Mouse (Mus musculus) liver, embryonic 13.5 days (tissue): ENCODE measurements around the gene Apol9a. TPM values are rescaled to one million over a fixed set of nuclear protein-coding genes. Genes with fewer than 3 reads are reported as not detected.
"Not testable (repeated sequence)": the region's sequence is repeated elsewhere in the genome, so short reads cannot be mapped to it uniquely, and the experiment has no call there.

ENCODE experiments used
- ATAC-seq: fragments of 200-750 bp; cut with Nextera tagmentation; 2 replicates; pipeline ENCODE4 v1.8.0; 2017; ENCODE audit warnings: low read depth, mild to moderate bottlenecking, moderate number of reproducible peaks, moderate library complexity
- DNase-seq: peaks from one replicate; pipeline ENCODE4 v3.0.0; 2022
- H3K27ac ChIP-seq: fragments of 300-500 bp; sonication (generic); 2 replicates; pipeline ENCODE4 v1.5.1; 2015; ENCODE audit warnings: moderate library complexity, mild to moderate bottlenecking, inconsistent platforms
- H3K27me3 ChIP-seq: fragments of 300-500 bp; sonication (generic); 2 replicates; pipeline ENCODE4 v1.6.1; 2015; ENCODE audit warnings: mild to moderate bottlenecking, inconsistent platforms
- H3K36me3 ChIP-seq: fragments of 300-500 bp; sonication (generic); 2 replicates; pipeline ENCODE4 v1.6.1; 2015; ENCODE audit warnings: mild to moderate bottlenecking, inconsistent platforms
- H3K4me1 ChIP-seq: fragments of 300-500 bp; sonication (generic); replicated peaks from 2 replicates; pipeline ENCODE4 v1.6.1; 2015; ENCODE audit warnings: inconsistent platforms
- H3K4me2 ChIP-seq: fragments of 300-500 bp; sonication (generic); 2 replicates; pipeline ENCODE4 v1.6.1; 2015; ENCODE audit warnings: inconsistent platforms, mild to moderate bottlenecking, moderate library complexity
- H3K4me3 ChIP-seq: fragments of 300-500 bp; sonication (generic); replicated peaks from 2 replicates; pipeline ENCODE4 v1.5.1; 2015; ENCODE audit warnings: mild to moderate bottlenecking, inconsistent platforms
- H3K9ac ChIP-seq: fragments of 300-500 bp; sonication (generic); 2 replicates; pipeline ENCODE4 v1.6.1; 2015; ENCODE audit warnings: mild to moderate bottlenecking, inconsistent platforms
- H3K9me3 ChIP-seq: fragments of 300-500 bp; sonication (generic); replicated peaks from 2 replicates; pipeline ENCODE4 v1.6.1; 2016; ENCODE audit warnings: inconsistent platforms
- WGBS: fragments of 180-500 bp; shearing (Covaris S2); methylation state at CpG from one replicate; pipeline ENCODE4 v1.1.7; 2015; ENCODE audit not compliant: insufficient replicate concordance; 5-methylcytosine and 5-hydroxymethylcytosine counted together
- polyA plus RNA-seq: library from polyadenylated mRNA; unstranded; fragments of >200 nt; fragmentation: Nextera tagmentation; extraction: Ambion mirVana; gene quantifications from 2 replicates; pipeline ENCODE4 v1.2.1, GENCODE M21; 2015

Apol9a gene
- polyA plus RNA-seq, result 0.06 TPM in 2 replicates

DNA sequence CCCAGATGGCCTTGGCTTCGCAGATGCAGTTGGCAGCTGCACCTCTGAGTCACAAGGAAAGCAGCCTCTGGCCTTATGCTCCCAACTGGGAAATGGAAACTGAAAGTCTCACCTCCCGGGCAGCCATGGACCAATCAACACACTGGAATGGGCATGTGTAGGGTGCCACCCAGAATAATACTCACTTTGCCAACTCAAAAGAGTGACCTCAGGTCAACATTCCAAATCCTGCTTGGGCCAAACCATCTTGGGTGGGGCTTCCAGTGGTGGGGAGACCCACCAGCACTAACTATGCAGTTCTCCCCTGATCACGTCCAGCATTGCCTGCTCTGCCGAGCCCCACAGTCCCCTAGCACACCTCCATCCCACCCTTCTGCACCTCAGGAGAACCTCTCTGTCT, at the start of gene Apol9a:
Apol9a (minus strand) TSS at position 101 of the 400 bp plus-strand sequence.
- H3K27ac ChIP-seq, H3K9ac ChIP-seq, H3K27me3 ChIP-seq, DNase-seq, H3K36me3 ChIP-seq, H3K9me3 ChIP-seq, ATAC-seq, H3K4me2 ChIP-seq, H3K4me3 ChIP-seq, H3K4me1 ChIP-seq: not testable (repeated sequence)
- WGBS, result 83% methylated on average over 2 of the region's 4 CpGs

DNA sequence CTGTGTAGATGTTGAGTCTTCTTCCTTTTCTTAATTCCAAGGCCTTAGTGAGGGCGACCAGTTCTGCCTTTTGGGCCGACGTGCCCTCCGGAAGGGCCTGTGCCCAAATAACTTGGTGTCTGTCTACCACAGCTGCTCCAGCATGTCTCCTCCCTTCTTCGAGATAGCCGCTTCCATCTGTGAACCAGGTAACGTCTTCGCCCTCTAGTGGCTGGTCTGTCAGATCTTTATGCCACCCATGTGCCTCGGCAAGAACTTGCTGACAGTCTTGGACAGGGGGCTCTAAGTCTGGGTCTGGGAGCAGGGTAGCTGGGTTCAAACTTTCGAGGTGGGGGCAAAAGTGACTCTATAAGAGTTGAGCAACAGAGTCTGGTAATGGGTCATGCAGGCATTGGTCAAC, 39.0 kb upstream of the Apol9a start:
- not testable (repeated sequence) for H3K9ac ChIP-seq, ATAC-seq, H3K4me3 ChIP-seq, H3K36me3 ChIP-seq, H3K27me3 ChIP-seq, DNase-seq, H3K27ac ChIP-seq, H3K9me3 ChIP-seq, H3K4me1 ChIP-seq, H3K4me2 ChIP-seq
- 42% methylated on average over 10 of the region's 10 CpGs for WGBS

DNA sequence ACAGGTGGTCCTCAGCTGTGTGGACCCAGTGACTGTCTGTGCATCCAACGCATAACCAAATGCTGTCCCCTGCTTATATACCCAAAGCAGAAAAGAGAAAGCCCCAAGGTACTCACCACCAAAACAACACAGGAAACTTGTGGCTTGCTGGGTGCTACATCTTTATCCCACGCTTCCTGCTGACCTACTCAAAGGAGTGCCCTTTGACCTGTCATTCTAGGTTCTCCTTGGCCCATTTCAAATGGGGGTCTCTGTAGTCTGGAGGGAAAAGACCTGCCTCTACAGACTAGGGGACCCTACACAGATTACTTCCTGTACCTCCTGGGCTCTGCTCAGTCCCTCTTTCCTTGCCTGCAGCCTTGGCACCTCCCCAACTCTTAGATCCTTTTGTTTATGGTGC, 36.5 kb upstream of the Apol9a start, which contains the start of gene Apol7b:
Apol7b (minus strand) TSS at position 101 of the 400 bp plus-strand sequence.
- not testable (repeated sequence) for ATAC-seq, H3K36me3 ChIP-seq, H3K9me3 ChIP-seq, H3K4me3 ChIP-seq, H3K4me1 ChIP-seq, DNase-seq, H3K27me3 ChIP-seq, H3K27ac ChIP-seq, H3K4me2 ChIP-seq, H3K9ac ChIP-seq
- WGBS, result 33% methylated on average over 2 of the region's 2 CpGs

DNA sequence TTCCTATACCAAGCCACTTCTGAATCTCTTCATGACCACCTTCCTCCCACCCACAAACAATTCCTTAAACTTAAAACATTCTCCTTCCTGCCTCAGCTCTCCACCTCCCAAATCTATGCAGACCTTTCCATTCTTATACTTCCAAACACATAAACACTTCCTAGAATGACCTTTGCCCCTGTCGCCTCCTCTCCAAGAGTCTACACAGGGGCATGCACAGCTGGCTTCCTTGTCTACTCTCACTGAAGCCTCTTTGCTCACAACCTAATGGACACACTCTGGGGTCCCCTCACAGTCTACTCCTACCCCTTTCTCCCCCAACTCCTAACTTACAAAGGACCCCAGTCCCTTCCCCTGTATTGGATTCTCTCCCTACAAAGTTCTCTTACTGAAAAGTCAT, 34.7 kb upstream of the Apol9a start:
- WGBS, result 67% methylated on average over 1 of the region's 1 CpGs
- not testable (repeated sequence) for H3K27ac ChIP-seq, H3K9me3 ChIP-seq, H3K9ac ChIP-seq, H3K4me2 ChIP-seq, H3K36me3 ChIP-seq, H3K27me3 ChIP-seq, DNase-seq, H3K4me3 ChIP-seq, ATAC-seq, H3K4me1 ChIP-seq

DNA sequence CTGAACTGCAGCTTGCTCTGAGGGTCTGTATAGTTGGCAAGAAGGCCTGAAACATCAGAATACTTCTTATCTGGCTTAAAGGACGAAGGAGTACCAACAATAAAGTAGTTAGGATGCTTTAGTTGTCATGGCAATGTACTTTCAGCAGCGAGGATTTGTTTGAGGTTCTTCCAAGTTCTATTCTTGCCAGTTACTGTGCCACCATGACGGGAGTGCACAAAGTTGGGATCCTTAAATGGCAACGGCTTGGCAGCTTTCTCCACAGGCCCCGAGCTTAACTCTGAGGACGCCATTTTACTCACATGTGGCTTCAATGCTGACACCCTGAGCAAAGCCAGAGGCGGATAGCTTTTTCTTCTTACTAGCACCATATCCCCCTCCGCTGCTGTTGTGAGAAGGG, 33.8 kb upstream of the Apol9a start:
- not testable (repeated sequence) for H3K27ac ChIP-seq, H3K27me3 ChIP-seq, ATAC-seq, H3K4me3 ChIP-seq, H3K9ac ChIP-seq, DNase-seq, H3K4me2 ChIP-seq, H3K9me3 ChIP-seq, H3K36me3 ChIP-seq, H3K4me1 ChIP-seq
- WGBS, result 61% methylated on average over 8 of the region's 8 CpGs

DNA sequence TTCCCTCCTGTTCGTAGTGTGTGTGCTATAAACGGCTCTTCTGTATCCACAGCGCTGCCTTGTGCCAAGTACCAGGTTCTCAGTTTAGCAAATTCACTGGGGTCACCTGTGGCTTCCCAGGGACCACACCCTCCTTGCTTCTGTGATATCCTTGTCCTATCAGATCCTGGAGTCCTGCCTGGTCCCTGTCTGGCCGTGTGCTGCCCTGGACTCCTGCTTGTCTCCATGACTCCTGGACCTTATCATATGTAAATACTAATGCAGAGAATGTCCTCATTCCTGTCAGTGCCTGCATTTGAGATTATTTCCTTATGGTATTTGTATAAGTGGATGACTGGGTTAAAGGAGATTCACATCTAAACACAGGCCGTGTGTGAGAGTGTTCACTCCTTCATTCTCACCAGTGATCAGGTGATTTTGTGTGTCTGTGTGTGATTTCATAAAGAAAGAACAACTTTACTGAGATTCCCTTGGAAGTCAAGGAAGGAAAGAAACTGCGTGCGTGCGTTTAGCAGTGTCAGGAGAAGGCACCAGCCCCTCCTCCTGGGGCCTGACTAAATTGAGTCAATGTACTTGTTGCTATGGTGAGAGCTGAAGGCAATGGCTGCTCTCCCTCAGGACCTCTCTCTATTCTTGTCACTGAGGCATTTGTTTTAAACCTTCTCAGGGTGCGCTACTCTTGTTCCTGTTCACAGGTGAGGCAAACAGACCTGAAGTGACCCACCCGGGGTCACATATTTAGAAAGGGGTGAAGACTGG, 17.9 kb upstream of the Apol9a start:
- not testable (repeated sequence) for H3K9ac ChIP-seq

DNA sequence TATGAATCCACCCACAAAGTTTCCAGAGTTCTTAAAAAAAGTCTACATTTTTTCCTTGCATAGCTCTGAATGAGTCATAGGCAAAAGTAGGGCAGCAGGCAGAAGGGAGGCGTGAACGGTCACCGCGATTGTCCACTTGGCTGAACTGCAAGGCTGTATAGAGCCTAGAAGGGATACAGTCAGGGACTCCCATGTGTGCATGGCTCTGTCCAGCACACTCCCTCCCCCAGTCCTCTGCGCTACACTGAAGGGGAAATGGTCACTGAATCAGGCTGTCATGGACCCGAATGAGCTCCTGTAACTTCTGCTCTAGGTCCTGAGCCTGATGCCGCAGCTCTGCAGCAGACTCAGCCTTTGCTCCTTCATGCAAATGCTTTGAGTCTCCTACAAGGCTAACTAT, 12.0 kb upstream of the Apol9a start:
- not testable (repeated sequence) for H3K4me2 ChIP-seq, H3K4me3 ChIP-seq, H3K9ac ChIP-seq, H3K27me3 ChIP-seq, ATAC-seq, H3K9me3 ChIP-seq, H3K27ac ChIP-seq, H3K36me3 ChIP-seq, DNase-seq, H3K4me1 ChIP-seq
- 57% methylated on average over 3 of the region's 7 CpGs for WGBS

More for the DNA sequence above, 17.9 kb upstream of the Apol9a start:
- H3K4me3 ChIP-seq, ATAC-seq, DNase-seq, H3K4me1 ChIP-seq, H3K4me2 ChIP-seq, H3K36me3 ChIP-seq, H3K27me3 ChIP-seq, H3K27ac ChIP-seq, H3K9me3 ChIP-seq: not testable (repeated sequence)
- WGBS, result 52% methylated on average over 9 of the region's 10 CpGs

DNA sequence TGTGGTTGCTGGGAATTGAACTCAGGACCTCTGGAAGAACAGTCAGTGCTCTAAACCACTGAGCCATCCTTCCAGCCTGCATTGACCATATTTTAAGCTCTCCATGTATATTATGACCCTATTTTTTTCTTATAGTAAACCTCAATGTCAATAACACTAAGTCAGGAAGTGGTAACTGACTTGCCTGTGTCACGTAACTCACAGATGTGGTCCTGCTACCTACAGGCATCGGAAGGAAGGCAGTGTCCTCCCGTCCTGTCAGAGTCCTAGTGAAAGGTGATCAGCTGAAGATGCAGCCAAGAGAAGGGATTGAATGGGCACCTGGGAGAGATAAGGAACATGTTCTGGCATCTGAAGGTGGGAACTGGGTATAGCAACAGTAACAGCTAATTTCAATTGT, 8.7 kb upstream of the Apol9a start:
- H3K4me3 ChIP-seq, H3K9ac ChIP-seq, H3K9me3 ChIP-seq, H3K27ac ChIP-seq, H3K4me1 ChIP-seq, H3K27me3 ChIP-seq, DNase-seq, ATAC-seq, H3K36me3 ChIP-seq, H3K4me2 ChIP-seq: not testable (repeated sequence)
- no CpG with 5 or more reads among the region's 3 CpGs for WGBS

DNA sequence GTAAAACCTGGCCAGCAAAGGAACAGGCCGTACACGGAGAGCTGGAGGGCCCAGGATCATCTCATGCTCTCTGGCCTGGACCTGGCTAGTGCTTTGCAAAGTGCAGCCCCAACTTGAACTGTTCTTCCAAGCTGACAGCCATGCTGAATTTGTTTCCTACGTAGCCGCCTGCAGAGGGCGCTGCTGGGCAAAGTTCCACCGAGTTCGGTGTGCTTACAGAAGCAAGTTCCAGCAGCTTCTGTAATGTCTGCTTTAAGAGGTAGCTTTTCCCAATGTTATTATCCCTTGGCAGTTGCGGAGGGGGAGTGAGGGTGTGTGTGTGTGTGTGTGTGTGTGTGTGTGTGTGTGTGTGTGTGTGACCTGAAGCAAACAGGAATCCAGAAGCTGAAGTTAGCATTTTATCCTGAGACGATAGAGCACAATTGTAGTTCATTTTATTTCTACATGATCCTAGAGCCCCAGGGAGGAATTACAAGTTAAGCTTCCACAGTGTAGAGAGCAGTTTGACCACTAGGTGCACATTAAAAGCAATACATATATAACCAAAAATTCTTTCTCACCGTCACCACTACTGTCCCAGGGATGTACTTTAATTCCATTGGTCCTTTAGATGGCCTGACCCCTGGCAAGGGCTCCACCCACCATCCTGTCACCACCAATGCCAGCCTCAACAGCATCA, 5.9 kb upstream of the Apol9a start:
- not testable (repeated sequence) for ATAC-seq

DNA sequence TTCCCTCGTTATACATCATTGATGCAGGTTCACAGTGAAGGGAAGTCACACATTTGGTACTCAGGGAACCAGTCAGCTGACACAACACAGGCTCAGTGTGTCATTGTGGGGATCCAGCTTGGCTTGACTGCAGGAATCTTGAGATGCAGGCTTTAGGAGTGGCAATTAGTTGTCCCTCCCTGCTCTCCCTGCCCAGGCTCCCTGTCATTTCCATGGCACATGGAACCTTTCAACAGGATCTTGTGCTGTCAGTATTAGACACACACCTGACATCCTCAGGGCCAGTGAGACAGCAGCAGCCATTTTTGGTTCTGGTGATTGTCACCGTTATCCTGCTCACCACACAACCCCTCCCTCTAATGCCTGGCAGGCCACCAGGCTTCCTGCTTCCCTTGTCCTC, 4.7 kb upstream of the Apol9a start:
- DNase-seq, result not testable (repeated sequence)

More for the DNA sequence above, 5.9 kb upstream of the Apol9a start:
- H3K9me3 ChIP-seq, H3K36me3 ChIP-seq, H3K27ac ChIP-seq, H3K27me3 ChIP-seq, H3K4me3 ChIP-seq, DNase-seq, H3K9ac ChIP-seq, H3K4me2 ChIP-seq, H3K4me1 ChIP-seq: not testable (repeated sequence)
- 24% methylated on average over 2 of the region's 10 CpGs for WGBS

DNA sequence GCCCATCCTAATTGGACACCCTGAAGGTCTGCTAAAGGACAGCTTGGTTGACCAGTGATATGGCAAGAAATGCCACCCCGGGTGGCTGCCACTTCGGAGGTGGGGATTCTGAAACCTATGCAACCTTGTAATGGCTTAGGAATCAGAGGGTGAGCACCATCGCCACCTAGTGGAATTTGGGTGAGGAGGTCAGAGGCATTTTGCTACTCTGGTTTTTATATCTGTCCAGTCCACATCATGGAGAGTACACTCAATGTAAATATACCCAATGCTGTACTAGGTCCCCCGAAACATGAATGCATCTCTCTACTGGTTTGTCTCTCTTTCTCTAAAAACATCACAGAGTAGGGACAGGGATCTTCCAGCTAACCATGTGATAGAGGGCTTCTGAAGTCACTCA, 1.8 kb upstream of the Apol9a start:
- H3K9ac ChIP-seq, H3K4me2 ChIP-seq, ATAC-seq, H3K36me3 ChIP-seq, DNase-seq, H3K27ac ChIP-seq, H3K4me3 ChIP-seq, H3K9me3 ChIP-seq, H3K27me3 ChIP-seq, H3K4me1 ChIP-seq: not testable (repeated sequence)
- 15% methylated on average over 4 of the region's 4 CpGs for WGBS

More for the DNA sequence above, 4.7 kb upstream of the Apol9a start:
- H3K9me3 ChIP-seq, H3K4me2 ChIP-seq, H3K27ac ChIP-seq, ATAC-seq, H3K9ac ChIP-seq, H3K27me3 ChIP-seq, H3K4me3 ChIP-seq, H3K4me1 ChIP-seq, H3K36me3 ChIP-seq: not testable (repeated sequence)
- WGBS, result 48% methylated on average over 2 of the region's 2 CpGs

DNA sequence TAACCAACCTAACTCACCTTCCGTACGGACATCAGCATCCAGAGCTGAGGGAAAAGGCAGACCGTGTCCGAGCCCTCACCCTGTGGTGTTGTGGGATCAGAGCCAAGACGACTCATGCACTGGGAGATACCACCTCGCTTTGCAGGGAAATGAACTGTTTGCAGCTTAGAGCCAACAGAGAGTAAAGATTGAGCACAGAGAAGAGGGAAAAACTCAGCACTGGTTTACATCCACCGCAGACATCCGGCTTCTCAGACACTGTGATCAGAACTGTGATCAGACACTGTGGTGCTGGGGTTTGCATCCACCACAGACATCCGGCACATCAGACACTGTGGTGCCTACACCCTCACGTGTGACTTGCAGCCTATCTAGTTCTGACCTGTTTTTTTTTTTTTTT, 4.6 kb downstream of the Apol9a start:
- H3K4me2 ChIP-seq, DNase-seq, H3K4me3 ChIP-seq, ATAC-seq, H3K27ac ChIP-seq, H3K36me3 ChIP-seq, H3K9me3 ChIP-seq, H3K4me1 ChIP-seq, H3K9ac ChIP-seq, H3K27me3 ChIP-seq: not testable (repeated sequence)
- 67% methylated on average over 10 of the region's 10 CpGs for WGBS
